Mouse (Mus musculus) cerebellum, postnatal 36 days (tissue): ENCODE measurements around the gene Olfr1432.
"Not testable (repeated sequence)": the region's sequence is repeated elsewhere in the genome, so short reads cannot be mapped to it uniquely, and the experiment has no call there.

Source experiments
- DNase-seq, 2 experiments: peaks; one replicate each; pipeline ENCODE4 v3.0.0; 2021 to 2022; ENCODE audit warnings: mixed read lengths in 2 of 2

The Olfr1432 gene

DNA sequence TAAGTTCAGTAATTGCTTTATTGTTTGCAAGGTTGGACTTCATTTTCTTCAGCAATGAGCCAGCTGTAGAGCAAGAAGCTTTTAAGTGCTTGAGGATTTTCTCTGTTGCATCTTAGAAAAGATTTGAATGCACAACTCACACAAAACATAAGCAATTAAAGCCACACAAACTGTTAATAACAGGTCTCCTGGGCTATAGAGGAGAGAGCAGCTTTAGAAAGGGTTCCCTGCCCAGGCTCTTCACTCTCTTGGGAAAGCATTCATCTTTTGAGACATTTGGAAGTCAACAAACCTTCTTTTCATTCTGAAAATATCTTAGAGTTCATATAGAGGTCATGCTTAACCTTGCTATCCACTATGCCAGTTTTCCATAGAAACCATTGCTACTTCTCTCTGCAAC lies at the start of gene Olfr1432:
Gene Olfr1432, minus strand, starts transcription at position 101 of the 400 bp plus-strand sequence.
- DNase-seq = not testable (repeated sequence)

DNA sequence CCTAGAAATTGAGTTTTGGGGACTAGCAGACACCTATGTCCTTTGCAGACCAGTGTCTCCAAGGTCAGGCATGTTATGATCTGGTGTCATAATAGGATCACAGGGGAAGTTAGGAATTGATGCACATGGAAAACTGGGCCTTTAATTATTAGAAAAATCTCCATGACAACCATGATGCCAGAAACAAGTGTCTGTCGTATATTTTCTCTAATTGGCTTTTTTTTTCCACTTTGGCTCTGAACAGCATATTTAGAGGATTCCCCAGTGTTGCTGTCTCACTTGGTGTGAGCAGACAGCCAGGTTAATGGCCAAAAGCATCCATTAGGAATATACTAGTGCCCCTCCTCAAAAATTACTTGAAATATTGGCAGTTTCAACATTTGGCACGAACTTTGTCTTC lies 47.2 kb upstream of the Olfr1432 start, which contains the start of gene Olfr1434:
Gene Olfr1434, plus strand, starts transcription at position 301 of the 400 bp plus-strand sequence.
- no peak for DNase-seq

DNA sequence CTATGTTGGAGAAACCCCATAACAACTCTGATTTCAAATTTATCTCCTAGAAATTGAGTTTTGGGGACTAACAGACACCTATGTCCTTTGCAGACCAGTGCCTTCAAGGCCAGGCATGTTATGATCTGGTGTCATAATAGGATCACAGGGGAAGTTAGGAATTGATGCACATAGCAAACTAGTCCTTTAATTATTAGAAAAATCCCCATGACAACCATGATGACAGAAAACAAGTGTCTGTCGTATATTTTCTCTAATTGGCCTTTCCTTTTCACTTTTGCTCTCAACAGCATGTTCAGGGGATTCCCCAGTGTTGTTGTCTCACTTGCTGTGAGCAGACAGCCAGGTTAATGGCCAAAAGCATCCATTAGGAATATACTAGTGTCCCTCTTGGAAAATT lies 28.3 kb upstream of the Olfr1432 start, which contains the start of gene Olfr235:
Gene Olfr235, plus strand, starts transcription at position 301 of the 400 bp plus-strand sequence.
- DNase-seq = no peak

DNA sequence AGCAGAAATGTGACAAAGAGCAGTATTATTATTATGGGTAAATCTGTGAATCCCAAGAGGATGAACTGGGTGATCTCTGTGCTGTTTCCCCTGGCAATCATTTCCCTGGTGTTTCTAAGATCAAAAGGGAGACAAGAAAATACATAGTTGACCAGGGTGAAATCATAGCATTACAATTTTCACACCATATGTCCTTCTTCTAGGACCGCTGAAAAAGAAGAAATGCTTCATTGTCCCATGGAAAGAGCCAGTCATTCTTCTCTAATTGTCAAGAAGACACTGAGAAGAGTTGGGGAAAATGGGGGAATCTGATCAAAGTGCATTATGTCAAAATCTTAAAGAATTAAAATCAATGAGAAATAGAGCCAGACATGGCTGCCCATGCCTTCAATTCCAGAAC lies 9.2 kb upstream of the Olfr1432 start, which contains the start of gene Olfr262:
Gene Olfr262, minus strand, starts transcription at position 101 of the 400 bp plus-strand sequence.
- DNase-seq = no peak

DNA sequence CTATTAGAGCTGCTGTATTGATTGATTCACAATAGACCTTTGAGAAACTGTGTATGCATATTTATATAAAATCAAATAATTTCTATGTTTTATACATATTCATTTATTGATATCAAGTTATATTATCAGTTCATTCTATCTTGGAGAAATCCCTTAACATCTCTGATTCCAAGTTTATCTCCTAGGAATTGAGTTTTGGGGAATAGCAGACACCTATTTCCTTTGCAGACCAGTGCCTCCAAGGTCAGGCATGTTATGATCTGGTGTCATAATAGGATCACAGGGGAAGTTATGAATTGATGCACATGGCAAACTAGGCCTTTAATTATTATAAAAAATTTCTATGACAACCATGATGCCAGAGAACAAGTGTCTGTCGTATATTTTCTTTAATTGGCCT lies 32.1 kb downstream of the Olfr1432 start, which contains the start of gene Olfr1431:
Gene Olfr1431, plus strand, starts transcription at position 301 of the 400 bp plus-strand sequence.
- DNase-seq = no peak

DNA sequence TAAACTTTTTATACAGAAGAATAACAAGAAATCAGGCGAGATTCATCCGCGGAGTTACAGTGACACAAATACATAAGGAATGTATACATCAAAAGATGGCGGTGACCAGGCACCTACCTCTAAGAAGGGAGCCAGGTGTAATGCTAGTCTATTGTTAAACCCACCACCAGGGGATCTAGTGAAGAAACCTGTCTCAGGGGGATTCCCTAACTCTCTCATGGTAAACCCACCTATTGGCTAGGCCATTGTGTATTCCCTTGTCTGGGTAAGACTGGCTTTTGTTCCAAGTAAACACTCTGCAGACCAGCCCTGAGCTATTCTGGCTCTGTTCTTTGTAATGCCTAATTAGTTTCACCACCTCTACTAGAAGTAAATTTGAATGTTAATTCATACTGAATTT lies 33.3 kb downstream of the Olfr1432 start:
- DNase-seq = not testable (repeated sequence)
